Mouse (Mus musculus): ENCODE data around the gene AC109138.7. TPM values are rescaled to one million over a fixed set of nuclear protein-coding genes. Genes with fewer than 3 reads are reported as not detected.

Gene AC109138.7
- not detected for polyA plus RNA-seq (2017; shearing (Covaris generic))

DNA sequence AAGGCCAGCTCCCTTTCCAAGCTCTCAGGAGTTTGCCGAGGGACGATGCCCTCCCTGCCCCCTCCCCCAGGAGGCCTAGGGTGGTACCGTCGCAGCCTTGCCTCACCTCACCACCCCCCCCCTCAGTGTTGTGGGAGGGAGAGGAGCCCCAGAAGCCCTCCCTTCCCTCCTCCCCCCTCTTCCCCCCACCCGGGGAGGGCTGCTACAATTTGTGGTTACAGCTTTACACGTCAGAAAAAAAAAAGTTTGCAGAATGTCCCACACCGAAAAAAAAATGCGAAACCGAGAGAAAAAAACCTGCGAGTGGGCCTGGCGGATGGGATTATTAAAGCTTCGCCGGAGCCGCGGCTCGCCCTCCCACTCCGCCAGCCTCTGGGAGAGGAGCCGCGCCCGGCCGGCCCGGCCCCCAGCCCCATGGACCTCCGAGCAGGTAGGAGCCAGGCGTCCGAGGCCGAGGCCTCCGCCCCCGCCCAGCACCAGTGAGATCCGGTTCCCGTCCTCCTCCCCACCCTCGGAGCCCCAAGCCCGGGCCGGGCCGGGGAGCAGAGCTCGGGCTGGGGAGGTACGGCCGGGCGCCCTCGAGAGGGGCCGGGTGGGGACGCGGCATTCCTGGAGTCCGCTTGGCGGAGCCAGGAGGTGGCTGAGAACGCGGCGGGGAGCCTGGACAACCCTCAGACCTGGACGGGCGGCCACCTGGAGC, at the start of gene AC109138.7, which contains the start of gene Clcf1:
TSS of gene AC109138.7 (plus strand) at position 287 of the 700 bp plus-strand sequence.
TSS of gene Clcf1 (plus strand) at position 168 of the 700 bp plus-strand sequence.

DNA sequence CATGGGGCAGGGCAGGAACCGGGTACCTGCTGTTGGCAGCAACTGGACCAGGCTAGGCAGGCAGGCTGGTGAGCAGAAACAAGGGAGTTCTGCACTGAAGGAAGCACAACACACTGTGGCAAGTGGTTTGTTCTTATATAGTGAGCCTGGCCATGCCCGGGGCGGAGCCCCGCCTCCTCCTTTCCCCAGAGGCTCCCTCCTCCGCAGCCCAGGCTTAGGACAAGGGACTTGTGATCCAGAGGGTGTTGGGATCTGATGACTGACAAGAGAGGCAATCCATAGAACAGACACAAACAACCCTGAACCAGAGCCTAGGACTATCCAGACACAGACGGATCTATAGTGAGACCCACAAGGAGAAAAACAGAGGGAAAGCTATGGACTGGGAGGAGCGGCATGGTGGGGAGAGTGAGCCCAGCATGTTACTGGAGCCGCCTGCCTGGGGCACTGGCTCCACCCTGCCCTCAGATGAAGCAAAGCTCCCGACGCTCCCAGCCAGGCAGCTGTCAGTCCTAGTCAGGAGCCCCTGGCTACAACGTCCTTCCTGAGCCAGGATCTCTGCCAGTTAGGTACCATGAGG, 38.7 kb upstream of the AC109138.7 start, which contains the start of gene Carns1:
TSS of gene Carns1 (minus strand) at position 112 of the 580 bp plus-strand sequence.

DNA sequence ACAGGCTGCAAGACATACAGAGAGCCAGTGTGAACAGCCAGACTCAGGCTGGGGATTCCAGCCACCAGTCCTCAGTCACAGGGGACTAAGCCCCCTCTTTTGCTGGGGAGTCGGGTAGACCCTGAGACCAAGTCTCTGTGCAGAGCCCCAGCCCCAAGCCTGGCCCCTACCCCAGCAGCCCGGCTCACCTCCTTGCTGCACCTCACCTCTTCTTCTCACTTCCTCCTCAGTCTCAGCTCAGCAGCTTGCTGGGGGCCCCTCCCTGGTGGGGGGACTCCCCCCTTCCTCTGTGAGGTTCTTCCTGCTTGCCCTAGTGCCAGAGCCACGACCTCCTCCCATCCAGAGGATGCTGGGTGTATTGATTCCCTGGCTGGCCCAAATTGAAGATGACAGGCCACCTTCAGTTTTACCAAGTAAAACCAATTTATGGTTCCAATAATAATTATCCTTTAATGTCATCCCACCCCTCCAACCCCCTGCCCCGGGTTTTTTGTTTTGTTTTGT, 23.3 kb upstream of the AC109138.7 start, which contains the start of gene Tbc1d10c:
TSS of gene Tbc1d10c (minus strand) at position 454 of the 504 bp plus-strand sequence.

DNA sequence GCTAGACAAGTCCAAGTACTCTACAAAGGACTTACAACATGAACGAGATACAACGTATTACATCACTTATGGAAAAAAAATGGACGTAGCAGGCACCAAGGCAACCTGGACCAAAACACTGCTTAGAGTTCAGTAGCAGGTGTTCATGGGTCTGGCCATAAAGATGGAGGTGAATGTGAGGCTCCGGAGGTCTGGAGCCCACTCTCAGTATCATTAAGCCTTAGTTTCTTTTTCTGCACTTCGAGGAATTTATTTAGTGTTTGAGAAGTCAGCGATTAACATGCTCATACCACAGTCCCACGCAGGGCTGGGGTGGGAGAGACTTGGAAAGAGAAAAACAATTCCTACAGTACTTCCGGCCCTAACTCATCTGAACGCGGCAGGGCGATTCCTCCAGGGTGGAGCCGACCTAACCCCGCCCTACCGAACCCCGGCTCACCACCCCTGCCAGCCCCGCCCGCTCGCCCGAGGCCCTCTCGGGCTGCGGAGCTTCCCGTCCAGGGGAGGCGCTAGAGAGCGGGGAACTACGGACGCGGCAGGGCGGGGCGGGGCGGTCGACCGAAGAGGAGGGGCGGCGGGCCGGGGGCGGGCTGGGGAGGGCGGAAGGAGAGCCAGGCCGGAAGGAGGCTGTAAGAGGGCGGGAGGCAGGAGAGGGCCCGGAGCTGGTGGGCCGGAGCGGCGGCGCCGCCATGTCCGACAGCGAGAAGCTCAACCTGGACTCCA, 22.5 kb upstream of the AC109138.7 start, which contains the start of gene Ppp1ca:
TSS of gene Ppp1ca (plus strand) at position 538 of the 723 bp plus-strand sequence.

DNA sequence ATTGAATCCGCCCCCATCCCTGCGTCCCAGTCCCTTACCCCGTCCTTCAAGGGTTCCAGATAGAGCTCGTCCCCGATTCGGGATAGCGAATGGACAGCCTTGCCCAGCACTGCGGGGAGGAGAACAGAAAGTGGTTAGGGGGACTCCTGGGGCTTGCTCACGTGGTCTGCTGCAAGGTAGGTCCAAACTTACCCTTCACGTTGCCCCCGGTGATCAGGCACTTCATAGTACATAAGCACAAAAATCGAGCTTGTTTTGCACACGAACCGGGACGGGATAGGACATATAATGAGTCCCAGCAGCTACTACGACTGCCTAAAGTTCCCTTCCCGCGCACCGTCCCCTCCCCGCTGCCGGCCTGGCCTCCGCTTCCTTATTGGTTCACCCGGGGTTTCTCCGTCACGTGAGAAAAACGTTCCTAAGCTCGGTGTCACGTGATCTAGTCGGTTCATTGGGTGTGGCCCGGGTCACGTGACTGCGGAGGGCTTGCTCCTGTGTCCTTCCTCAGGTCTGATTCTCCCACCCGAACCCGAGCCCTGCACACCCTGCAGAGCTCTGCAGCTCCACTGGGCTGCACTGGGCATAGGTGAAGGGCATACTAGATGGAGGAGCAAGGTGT, 12.8 kb upstream of the AC109138.7 start, which contains the start of gene Rad9a:
TSS of gene Rad9a (minus strand) at position 372 of the 619 bp plus-strand sequence.

DNA sequence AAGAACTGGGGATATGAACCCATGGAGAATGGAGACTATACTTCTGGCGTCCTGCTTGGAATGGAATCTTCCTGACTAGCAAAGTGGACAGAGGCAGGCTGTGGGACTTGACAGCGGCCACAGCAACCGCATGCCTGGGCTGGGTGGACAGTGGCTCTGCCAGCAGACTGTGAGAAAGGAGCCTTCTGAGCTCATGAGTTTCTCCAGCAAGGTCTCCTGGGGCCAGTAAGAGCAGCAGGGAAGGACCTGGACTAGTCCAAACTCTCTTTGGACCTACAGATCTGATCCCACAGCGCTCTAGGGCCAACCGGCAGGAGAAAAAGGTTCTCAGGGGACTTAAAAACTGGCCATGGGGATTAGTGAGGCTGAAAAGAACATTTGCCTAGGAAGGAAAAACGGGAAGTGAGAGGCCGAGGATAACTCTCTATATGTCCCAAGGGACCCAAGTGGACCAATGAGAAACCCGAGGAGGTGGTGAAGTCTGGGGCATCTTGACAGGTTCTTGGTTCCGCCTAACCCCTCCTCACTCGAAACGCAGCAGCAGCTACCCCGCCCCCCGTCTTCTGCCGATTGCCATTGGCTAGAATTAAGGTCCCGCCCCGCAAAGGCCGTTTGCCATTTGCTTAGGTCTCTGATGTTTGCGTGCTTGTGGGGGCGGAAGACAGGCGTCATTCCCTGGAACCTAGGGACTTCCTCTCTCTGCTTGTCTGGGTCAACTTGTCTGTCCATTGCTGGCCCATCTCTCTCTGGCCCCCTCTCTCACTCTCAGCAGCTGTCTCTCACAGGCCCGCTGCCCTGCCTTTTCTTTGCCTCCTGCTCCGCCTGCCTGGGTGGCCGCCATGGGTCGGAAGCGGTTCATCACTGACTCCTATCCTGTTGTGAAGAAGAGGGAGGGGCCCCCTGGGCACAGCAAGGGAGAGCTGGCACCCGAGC, 17.4 kb downstream of the AC109138.7 start, which contains the start of gene Pold4:
TSS of gene Pold4 (plus strand) at position 647 of the 933 bp plus-strand sequence.

DNA sequence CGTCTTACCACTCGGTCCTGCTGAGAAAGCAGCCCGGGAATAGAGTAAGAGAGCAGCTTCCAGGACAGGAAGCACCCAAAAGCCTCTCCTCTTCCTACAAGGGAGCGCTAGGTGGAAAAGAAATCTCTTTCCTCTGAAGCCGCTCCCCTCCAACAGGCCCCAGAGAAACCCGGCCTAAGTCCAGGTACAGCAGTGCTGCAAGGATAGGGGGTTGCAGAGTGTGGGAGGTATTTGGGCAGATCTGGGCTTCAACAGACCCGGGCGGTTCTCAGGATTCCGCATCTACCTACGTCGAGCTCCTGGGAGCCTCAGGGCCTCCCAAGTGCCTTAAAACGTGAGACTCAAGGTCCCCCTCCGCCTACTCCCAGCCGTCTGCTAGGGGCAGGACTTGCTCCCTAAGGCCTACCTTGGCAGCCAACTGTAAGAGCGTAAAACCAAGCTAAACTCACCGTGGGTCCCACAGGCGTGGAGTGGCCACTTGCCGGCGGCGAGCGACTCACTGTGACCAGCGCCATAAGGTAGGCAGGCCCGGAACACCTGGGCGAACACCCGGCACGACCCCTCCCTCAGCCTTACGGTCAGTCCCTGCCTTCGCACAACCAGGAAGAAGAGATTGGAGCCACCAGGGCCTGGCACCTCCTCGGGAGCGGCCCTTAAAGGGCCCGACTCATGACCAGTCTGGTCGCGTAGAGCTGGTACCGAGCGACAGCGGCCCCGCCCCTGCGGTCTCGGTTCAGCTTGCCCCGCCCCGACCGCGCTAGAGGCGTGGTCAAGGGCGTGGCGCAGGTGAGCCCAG, 54.6 kb downstream of the AC109138.7 start, which contains the start of gene Ssh3:
TSS of gene Ssh3 (minus strand) at position 615 of the 796 bp plus-strand sequence.

Other genes starting within 250 kb of the AC109138.7 start
- not detected for gene Aldh3b2, start 242.0 kb upstream of the AC109138.7 start, polyA plus RNA-seq (2017; shearing (Covaris generic))
- 0.88 TPM for gene Acy3, start 227.8 kb upstream of the AC109138.7 start, polyA plus RNA-seq (2017; shearing (Covaris generic))
- not detected for gene Tbx10, start 221.6 kb upstream of the AC109138.7 start, polyA plus RNA-seq (2017; shearing (Covaris generic))
- 12.2 TPM for gene Nudt8, start 213.8 kb upstream of the AC109138.7 start, polyA plus RNA-seq (2017; shearing (Covaris generic))
- 1.6 TPM for gene Gm49405, start 213.7 kb upstream of the AC109138.7 start, polyA plus RNA-seq (2017; shearing (Covaris generic))
- gene Doc2g, start 211.0 kb upstream of the AC109138.7 start, polyA plus RNA-seq (2017; shearing (Covaris generic)), result 2.9 TPM
- 167 TPM for gene Ndufv1, start 201.6 kb upstream of the AC109138.7 start, polyA plus RNA-seq (2017; shearing (Covaris generic))
- 661 TPM for gene Gstp1, start 176.4 kb upstream of the AC109138.7 start, polyA plus RNA-seq (2017; shearing (Covaris generic))
- 1.1 TPM for gene Gstp2, start 168.3 kb upstream of the AC109138.7 start, polyA plus RNA-seq (2017; shearing (Covaris generic))
- gene Gstp3, start 154.8 kb upstream of the AC109138.7 start, polyA plus RNA-seq (2017; shearing (Covaris generic)), result 111 TPM
- not detected for gene Cabp2, start 132.8 kb upstream of the AC109138.7 start, polyA plus RNA-seq (2017; shearing (Covaris generic))
- 1,056 TPM for gene Cdk2ap2, start 117.2 kb upstream of the AC109138.7 start, polyA plus RNA-seq (2017; shearing (Covaris generic))
- 397 TPM for gene Pitpnm1, start 114.4 kb upstream of the AC109138.7 start, polyA plus RNA-seq (2017; shearing (Covaris generic))
- 213 TPM for gene Aip, start 88.5 kb upstream of the AC109138.7 start, polyA plus RNA-seq (2017; shearing (Covaris generic))
- gene Gpr152, start 74.6 kb upstream of the AC109138.7 start, polyA plus RNA-seq (2017; shearing (Covaris generic)), result not detected
- gene Cabp4, start 70.3 kb upstream of the AC109138.7 start, polyA plus RNA-seq (2017; shearing (Covaris generic)), result 0.57 TPM
- gene Coro1b, start 65.7 kb upstream of the AC109138.7 start, polyA plus RNA-seq (2017; shearing (Covaris generic)), result 481 TPM
- gene Ptprcap, start 60.8 kb upstream of the AC109138.7 start, polyA plus RNA-seq (2017; shearing (Covaris generic)), result 1,670 TPM
- gene Rps6kb2, start 51.0 kb upstream of the AC109138.7 start, polyA plus RNA-seq (2017; shearing (Covaris generic)), result 55.9 TPM
- gene Carns1, start 38.9 kb upstream of the AC109138.7 start, polyA plus RNA-seq (2017; shearing (Covaris generic)), result 16.4 TPM
- 953 TPM for gene Tbc1d10c, start 23.1 kb upstream of the AC109138.7 start, polyA plus RNA-seq (2017; shearing (Covaris generic))
- gene Ppp1ca, start 22.3 kb upstream of the AC109138.7 start, polyA plus RNA-seq (2017; shearing (Covaris generic)), result 1,322 TPM
- gene Rad9a, start 12.7 kb upstream of the AC109138.7 start, polyA plus RNA-seq (2017; shearing (Covaris generic)), result 86.2 TPM
- gene Clcf1, start 119 bp upstream of the AC109138.7 start, polyA plus RNA-seq (2017; shearing (Covaris generic)), result 30.2 TPM
- 125 TPM for gene Pold4, start 17.5 kb downstream of the AC109138.7 start, polyA plus RNA-seq (2017; shearing (Covaris generic))
- gene Ssh3, start 54.8 kb downstream of the AC109138.7 start, polyA plus RNA-seq (2017; shearing (Covaris generic)), result 0.82 TPM
- gene Ankrd13d, start 68.8 kb downstream of the AC109138.7 start, polyA plus RNA-seq (2017; shearing (Covaris generic)), result 3.1 TPM
- 64.8 TPM for gene Grk2, start 91.9 kb downstream of the AC109138.7 start, polyA plus RNA-seq (2017; shearing (Covaris generic))
- gene Kdm2a, start 183.9 kb downstream of the AC109138.7 start, polyA plus RNA-seq (2017; shearing (Covaris generic)), result 55.9 TPM
- gene Rhod, start 225.1 kb downstream of the AC109138.7 start, polyA plus RNA-seq (2017; shearing (Covaris generic)), result 7.2 TPM

Measured in inflammation-experienced regulatory T-cells, adult 16 weeks (primary cell).